Mouse (Mus musculus) liver, embryonic 14 days (tissue): ENCODE results near the gene Slc4a1ap. TPM values are rescaled to one million over a fixed set of nuclear protein-coding genes. Genes with fewer than 3 reads are reported as not detected.

ENCODE experiments used
- polyA plus RNA-seq: library from polyadenylated mRNA; depleted of rRNA; stranded (reverse); fragments of >200 nt; gene quantifications from 2 replicates; pipeline ENCODE4 v1.2.3, GENCODE M21; 2012; rRNA removed

Slc4a1ap gene
- 9.8 and 11.3 TPM in 2 replicates for polyA plus RNA-seq

DNA sequence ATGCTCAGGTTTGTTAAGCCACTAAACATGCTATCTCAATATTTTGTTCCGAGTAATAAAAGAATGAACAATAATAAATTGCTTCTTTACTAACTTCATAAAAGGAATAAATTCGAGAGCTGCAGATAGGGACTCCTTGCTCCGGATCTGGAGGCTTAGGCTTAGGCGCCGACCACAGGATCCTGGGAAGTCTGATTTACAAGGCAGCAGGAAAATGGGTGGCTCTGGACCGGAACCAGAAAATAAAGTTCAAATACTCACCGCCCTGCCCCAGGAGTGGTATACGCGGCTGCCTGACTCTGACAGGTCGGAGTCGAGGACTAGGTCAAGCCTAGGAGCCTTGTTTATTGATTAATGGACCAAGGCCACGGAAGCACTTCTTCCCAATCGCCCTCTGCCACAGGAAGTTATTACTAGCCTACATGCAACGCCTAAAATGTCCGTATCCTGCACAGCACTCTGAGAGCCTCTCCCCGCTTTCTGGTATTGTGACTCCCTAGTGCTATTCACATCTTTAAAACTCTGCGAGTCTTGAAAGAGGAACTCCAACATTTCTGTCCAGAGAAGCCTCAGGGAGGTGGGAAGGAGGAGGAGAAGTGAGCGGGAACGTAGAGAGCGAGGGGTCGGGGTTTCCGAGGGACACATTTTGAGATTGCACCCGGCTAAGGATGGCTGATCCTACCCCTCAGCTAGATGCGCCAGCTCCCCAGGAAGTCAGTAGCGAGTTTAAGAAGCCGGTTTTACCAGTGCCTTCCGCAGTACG lies at the start of gene Slc4a1ap:
Gene Slc4a1ap, plus strand, starts transcription at position 642 of the 763 bp plus-strand sequence.

DNA sequence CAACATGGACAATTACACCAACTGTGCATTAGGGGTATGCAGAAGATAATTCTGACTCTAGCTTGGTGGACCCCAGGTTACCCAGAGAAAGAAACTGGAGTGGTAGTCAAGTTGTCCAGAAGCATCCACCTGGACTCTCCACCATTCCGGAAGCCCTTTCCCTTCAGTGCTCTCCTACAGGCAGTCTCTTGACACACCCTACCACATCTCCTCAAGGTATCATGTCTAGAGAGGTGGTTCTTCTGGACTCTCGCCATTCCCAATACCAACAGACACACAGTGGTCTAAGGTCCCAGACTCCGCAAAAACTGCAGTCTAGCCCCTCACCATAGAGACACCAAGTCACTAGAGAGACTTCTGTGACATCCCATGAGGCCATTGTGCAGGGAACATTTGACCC lies 41.4 kb upstream of the Slc4a1ap start, which contains the start of gene 4930548H24Rik:
Gene 4930548H24Rik, plus strand, starts transcription at position 301 of the 400 bp plus-strand sequence.

DNA sequence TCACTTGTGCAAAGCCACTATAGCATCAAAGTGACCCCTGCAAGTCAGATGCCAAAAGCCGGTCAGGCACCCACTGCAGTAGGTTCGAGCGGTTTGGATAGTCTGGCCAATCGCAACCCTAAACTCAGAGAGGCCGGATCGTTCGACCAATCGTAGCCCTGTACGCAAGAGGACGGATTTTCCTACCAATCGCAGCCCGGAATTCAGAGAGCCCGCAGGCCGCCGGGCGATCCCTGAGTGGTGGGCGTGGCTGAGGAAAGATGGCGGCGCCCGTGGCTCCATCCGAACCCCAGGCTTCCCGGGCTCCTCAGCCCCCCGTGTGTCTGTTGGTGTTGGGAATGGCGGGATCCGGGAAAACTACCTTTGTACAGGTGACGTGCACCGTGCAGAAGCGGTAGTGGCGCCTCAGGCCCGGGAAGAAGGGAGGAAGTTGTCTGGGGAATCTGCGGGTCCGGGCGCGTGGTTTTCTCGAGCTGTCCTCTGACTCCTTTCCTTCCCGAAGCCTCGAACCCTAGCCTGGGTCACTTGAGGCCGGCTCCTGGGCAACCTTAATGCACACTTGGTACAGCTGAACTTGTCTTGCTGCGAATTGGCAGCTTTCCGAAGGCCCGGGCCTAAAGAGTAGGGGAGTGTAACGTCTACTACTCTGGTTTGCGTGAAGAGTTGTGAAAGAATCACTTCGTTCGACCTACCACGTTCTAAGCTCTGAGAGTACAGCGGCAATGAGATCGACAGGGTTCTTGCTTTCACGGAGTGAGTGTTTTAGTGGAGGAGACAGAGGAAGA lies 32.1 kb upstream of the Slc4a1ap start, which contains the start of gene Gpn1:
Gene Gpn1, plus strand, starts transcription at position 229 of the 785 bp plus-strand sequence.

DNA sequence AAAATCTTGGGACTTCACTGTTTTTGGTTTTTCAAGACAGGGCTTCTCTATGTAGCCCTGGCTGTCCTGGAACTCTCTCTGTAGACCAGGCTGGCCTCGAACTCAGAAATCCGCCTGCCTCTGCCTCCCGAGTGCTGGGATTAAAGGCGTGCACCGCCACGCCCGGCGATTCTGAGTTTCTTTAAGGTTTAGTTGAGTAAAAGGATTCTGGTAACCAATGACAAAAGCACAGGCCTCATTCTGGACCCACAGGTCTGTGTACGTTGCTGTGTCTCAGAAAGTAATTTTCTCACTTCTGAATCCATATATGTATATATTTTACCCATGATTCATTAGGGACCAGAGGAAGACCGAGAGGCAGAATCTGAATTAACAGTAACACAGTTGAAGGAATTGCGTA lies 912 bp downstream of the Slc4a1ap start, which contains the start of gene Supt7l:
Gene Supt7l, minus strand, starts transcription at position 101 of the 400 bp plus-strand sequence.

DNA sequence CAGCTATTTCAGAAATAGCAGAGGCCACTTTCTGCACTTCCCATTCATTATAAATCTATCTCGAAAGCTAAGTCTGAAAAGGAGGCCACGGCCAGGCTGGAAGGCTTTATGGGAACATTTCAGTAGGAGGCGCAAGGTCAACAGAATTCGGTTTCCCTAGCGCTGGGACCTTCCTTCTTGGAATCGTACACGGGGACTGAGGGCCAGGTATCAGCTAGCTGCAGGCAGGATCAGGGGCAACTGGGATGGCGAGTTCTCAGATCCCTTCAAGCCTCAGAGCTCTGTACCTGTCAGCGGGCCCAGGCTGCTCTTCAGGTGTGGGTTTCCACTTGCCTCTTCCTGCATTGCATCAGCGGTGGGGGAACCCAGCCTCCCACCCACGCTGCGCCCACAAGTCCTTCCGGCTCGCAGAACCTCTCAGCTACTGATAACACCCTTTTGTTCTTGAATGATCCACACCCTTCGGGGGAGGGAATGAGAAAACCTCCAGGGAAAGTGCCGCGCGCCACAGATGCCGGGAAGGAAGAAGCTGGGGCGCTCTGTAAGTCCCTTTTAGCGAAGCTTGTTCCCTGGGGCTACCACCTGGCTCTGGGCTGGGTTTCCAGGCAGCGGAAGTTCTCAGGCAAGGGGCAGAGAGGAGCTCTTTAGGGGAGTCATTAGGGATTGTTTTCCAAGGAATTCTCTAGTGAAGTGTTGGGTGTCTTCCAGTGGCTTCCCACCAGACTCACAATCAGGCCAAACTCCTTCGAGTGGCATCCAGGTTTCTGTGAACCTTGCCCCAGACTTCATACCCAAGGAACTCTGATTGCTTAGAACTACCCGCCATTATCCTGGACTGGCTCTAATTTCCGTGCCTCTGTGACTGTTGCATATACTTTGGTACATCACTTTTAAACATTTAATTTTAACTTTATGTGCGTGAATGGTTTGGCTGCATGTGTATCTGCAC lies 70.0 kb downstream of the Slc4a1ap start, which contains the start of gene Mrpl33:
Gene Mrpl33, plus strand, starts transcription at position 455 of the 949 bp plus-strand sequence.

Other genes starting within 250 kb of the Slc4a1ap start
- gene Ift172, start 235.9 kb upstream of the Slc4a1ap start, polyA plus RNA-seq, result 3.4 and 3.7 TPM in 2 replicates
- gene Fndc4, start 230.9 kb upstream of the Slc4a1ap start, polyA plus RNA-seq, result 4.5 and 5.1 TPM in 2 replicates
- 15.1 and 17.6 TPM in 2 replicates for gene Gckr, start 229.6 kb upstream of the Slc4a1ap start, polyA plus RNA-seq
- gene Zfp512, start 74.6 kb upstream of the Slc4a1ap start, polyA plus RNA-seq, result 9.2 and 10.1 TPM in 2 replicates
- gene 4930548H24Rik, start 41.3 kb upstream of the Slc4a1ap start, polyA plus RNA-seq, result 0.03 and 0.05 TPM in 2 replicates
- gene Gpn1, start 32.3 kb upstream of the Slc4a1ap start, polyA plus RNA-seq, result 7.3 and 7.8 TPM in 2 replicates
- gene Supt7l, start 812 bp downstream of the Slc4a1ap start, polyA plus RNA-seq, result 5.6 and 6.4 TPM in 2 replicates
- gene Mrpl33, start 69.9 kb downstream of the Slc4a1ap start, polyA plus RNA-seq, result 88.2 and 97.4 TPM in 2 replicates
- gene Rbks, start 170.6 kb downstream of the Slc4a1ap start, polyA plus RNA-seq, result 9.4 and 11.7 TPM in 2 replicates
- 12.8 and 17.5 TPM in 2 replicates for gene Babam2, start 170.7 kb downstream of the Slc4a1ap start, polyA plus RNA-seq